Mouse (Mus musculus) testis, adult 2 months (tissue): ENCODE results near the gene H2-T24. TPM values are rescaled to one million over a fixed set of nuclear protein-coding genes. Genes with fewer than 3 reads are reported as not detected.

Experiments used
- H3K27ac ChIP-seq: fragments of 200-500 bp; 2 replicates; pipeline ENCODE4 v1.5.1; 2012; ENCODE audit warnings: low read depth, low read length; ENCODE audit not compliant: control insufficient read depth, insufficient read depth
- H3K27me3 ChIP-seq: fragments of 200-500 bp; 2 replicates; pipeline ENCODE4 v1.6.1; 2012; ENCODE audit warnings: mild to moderate bottlenecking, low read length, moderate library complexity; ENCODE audit not compliant: control insufficient read depth, insufficient read depth
- H3K36me3 ChIP-seq: fragments of 200-500 bp; 2 replicates; pipeline ENCODE4 v1.6.1; 2012; ENCODE audit warnings: mild to moderate bottlenecking, low read length; ENCODE audit not compliant: control insufficient read depth, insufficient read depth
- H3K4me1 ChIP-seq: fragments of 200-500 bp; 2 replicates; pipeline ENCODE4 v1.6.1; 2012; ENCODE audit warnings: low read length; ENCODE audit not compliant: control insufficient read depth, insufficient read depth
- H3K4me3 ChIP-seq: fragments of 200-500 bp; 2 replicates; pipeline ENCODE4 v1.5.1; 2012; ENCODE audit warnings: low read depth, mild to moderate bottlenecking, low read length, moderate library complexity, mixed read lengths; ENCODE audit not compliant: control insufficient read depth
- CTCF ChIP-seq: fragments of 200-500 bp; IDR thresholded peaks from 2 replicates; pipeline ENCODE4 v1.5.1; 2012; ENCODE audit warnings: low read depth, mild to moderate bottlenecking, inconsistent platforms, low read length, moderate library complexity; ENCODE audit not compliant: control insufficient read depth, insufficient read depth, insufficient replicate concordance
- POLR2A ChIP-seq: fragments of 200-500 bp; IDR thresholded peaks from 2 replicates; pipeline ENCODE4 v1.6.1; 2012; ENCODE audit warnings: low read depth, mild to moderate bottlenecking, inconsistent platforms, low read length, moderate library complexity; ENCODE audit not compliant: control insufficient read depth
- polyA plus RNA-seq: library from polyadenylated mRNA; depleted of rRNA; stranded (reverse); fragments of >200 nt; gene quantifications from 2 replicates; pipeline ENCODE4 v1.2.3, GENCODE M21; 2012; rRNA removed

H2-T24 gene
- polyA plus RNA-seq, 1 experiment = 0.07 TPM

DNA sequence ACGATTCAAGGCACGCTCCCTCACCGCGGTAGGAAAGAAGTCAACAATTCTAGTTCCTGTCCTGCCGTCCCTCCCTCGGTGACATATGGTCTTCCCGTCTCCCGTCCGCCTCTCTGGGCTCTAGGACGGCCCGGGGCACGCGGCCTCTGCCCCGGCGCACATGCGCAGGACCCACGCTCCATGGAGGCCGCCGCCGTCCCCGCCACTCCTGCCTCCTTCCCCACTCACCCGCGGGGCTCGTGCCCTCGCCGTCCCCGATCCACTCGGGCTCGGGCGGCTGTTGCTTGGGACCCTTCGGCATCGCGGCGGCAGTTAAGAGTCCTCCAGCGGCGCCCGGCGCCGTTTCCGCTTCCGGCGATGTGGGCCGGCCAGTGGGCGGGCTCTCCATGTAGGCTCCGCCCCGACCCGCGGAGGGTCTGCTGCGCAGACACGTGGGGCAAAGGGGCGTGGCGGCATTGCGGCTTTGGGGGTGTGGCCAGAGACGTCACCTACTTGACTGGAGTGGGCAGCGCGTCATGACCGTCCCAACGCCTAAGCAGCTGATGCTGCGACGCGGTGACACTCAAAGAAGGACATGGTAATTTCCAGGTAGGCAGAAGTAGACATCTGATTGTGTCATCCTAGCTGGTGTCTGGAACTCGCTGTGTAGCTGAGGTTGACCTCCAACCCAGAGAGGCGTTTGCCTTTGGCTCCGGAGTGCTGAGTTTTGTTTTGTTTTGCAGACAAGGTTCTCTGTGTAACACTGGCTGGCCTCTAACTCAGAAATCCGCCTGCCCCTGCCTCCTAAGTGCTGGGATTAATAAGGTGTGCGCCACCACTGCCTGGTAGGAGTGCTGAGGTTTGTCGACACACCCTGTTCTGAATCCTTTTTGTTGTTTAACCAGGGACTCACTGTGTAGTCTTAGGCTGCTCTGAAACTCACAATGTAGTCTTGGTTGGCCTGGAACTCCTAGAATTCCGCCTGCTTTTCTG is 50.7 kb downstream of the H2-T24 start, which contains the start of gene Abcf1:
Gene Abcf1, minus strand, starts transcription at position 344 of the 972 bp plus-strand sequence.
- Histone ChIP-seq H3K4me1 (peaks cover 2% of the 10 kb centered on the region), H3K4me3 (peak within 1 kb of the TSS; percentile 92), H3K27ac (peak within 1 kb of the TSS; percentile 77), H3K27me3 (no peaks in the 10 kb centered on the region), H3K36me3 (no peaks in the 10 kb centered on the region; the same call in 1 of the 2 replicates)
- TF ChIP-seq POLR2A (peak; percentile 83), CTCF (0 out of 2 replicates have a peak, but pooled peaks have one; percentile 5)

DNA sequence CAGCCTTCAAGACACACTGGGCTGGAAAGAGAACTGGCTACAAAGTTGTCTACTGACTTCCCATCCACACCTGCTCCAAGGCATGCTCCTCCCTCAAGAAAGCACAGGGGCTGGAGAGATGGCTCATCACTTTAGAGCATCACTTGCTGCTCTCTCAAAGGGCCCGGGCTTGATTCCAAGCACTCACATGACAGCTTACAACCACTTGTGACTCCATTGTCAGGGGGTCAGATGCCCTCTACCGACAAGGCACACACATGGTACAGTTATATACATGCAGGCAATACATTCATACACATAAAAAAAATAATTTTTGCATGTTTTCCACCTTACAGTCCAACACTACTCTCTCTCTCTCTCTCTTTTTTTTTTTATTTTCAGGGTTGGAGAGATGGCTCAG is 52.7 kb downstream of the H2-T24 start:
- Histone ChIP-seq H3K27ac (no peak overlapping the region), H3K4me3 (no peak overlapping the region), H3K4me1 (peaks cover 2% of the 10 kb centered on the region), H3K27me3 (no peaks in the 10 kb centered on the region), H3K36me3 (0 out of 2 replicates have a peak, but pooled peaks cover 2% of the 10 kb centered on the region)
- no peak for TF ChIP-seq POLR2A

DNA sequence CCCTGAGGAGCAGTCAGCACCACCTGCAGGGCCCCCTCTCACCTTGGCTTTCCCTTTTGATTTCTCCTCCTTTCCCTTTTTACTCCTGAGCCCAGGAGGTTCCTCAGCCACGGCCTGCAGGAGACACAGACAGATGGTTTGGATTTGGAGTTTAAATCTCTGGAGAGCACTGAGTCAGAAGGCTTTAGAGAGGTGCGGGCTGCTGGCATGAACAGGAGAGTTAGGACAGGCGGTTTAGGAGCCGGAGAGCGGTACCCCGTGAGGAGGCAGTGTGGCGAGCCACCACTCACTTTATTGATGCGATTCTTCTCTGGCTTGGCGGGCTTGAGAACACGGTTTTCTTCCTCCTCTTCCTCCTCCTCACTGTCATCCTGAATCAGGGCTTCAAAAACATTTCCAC is 57.1 kb downstream of the H2-T24 start:
- peaks cover 2% of the 10 kb centered on the region; the same call in 1 of the 2 replicates for H3K4me1 ChIP-seq
- H3K36me3 ChIP-seq = peaks cover 7% of the 10 kb centered on the region
- no peak for TF ChIP-seq CTCF
- no peak for TF ChIP-seq POLR2A
- no peak overlapping the region for H3K4me3 ChIP-seq
- H3K27me3 ChIP-seq = no peaks in the 10 kb centered on the region
- no peak overlapping the region for H3K27ac ChIP-seq

DNA sequence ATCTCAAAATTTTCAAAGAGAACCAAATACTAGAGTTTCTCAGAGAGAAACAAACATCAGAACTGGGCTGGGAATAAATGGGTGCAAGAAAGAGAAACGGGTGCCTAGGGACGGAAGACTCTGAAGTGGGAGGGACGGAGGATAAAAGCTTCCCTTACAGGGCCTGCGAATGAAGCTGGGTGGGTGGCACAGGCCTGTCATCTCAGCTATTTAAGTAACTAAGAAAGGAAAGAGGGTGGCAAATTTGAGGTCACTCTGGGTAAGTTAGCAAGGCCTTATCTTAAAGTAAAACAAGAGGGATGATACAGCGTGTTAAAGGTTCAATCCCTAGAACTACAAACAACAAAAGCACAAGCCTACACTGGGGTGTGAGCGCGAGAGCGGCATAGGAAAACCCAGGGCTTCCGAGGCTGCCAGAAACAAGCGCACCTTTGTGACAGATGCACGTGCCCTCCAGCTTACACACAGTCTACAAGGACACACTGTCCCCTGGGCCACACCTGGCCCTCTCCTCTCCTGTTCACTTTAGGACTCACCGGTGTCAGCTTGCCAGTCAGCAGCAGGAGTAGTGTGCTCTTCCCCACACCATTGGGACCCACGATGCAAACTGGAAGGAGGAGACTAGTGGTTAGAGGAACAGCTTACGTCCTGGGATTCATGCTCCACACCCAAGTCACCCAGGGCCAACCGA is 61.7 kb downstream of the H2-T24 start:
- Histone ChIP-seq H3K27me3 (no peaks in the 10 kb centered on the region), H3K4me3 (no peak overlapping the region), H3K4me1 (no peaks in the 10 kb centered on the region), H3K36me3 (peaks cover 7% of the 10 kb centered on the region), H3K27ac (no peak overlapping the region)
- TF ChIP-seq POLR2A (no peak), CTCF (no peak)

Other genes with a start within 250 kb of the H2-T24 start
- 1.4 TPM in 2 replicates for gene Ier3, start 198.9 kb downstream of the H2-T24 start, polyA plus RNA-seq
- 13.7 and 14.1 TPM in 2 replicates for gene Flot1, start 197.3 kb downstream of the H2-T24 start, polyA plus RNA-seq
- 54.0 and 59.4 TPM in 2 replicates for gene Tubb5, start 182.3 kb downstream of the H2-T24 start, polyA plus RNA-seq
- gene Mdc1, start 179.0 kb downstream of the H2-T24 start, polyA plus RNA-seq = 73.7 and 81.1 TPM in 2 replicates
- gene Nrm, start 159.2 kb downstream of the H2-T24 start, polyA plus RNA-seq = 179 and 201 TPM in 2 replicates
- 34.1 and 36.8 TPM in 2 replicates for gene Ppp1r18, start 155.0 kb downstream of the H2-T24 start, polyA plus RNA-seq
- 81.3 and 89.0 TPM in 2 replicates for gene Dhx16, start 140.7 kb downstream of the H2-T24 start, polyA plus RNA-seq
- gene 2310061I04Rik, start 123.1 kb downstream of the H2-T24 start, polyA plus RNA-seq = 144 and 172 TPM in 2 replicates
- 158 and 171 TPM in 2 replicates for gene Atat1, start 110.5 kb downstream of the H2-T24 start, polyA plus RNA-seq
- 81.8 and 83.3 TPM in 2 replicates for gene Mrps18b, start 104.2 kb downstream of the H2-T24 start, polyA plus RNA-seq
- 100 and 104 TPM in 2 replicates for gene Ppp1r10, start 104.1 kb downstream of the H2-T24 start, polyA plus RNA-seq
- 122 and 129 TPM in 2 replicates for gene Abcf1, start 50.8 kb downstream of the H2-T24 start, polyA plus RNA-seq
- 109 and 114 TPM in 2 replicates for gene Gnl1, start 40.7 kb downstream of the H2-T24 start, polyA plus RNA-seq
- 35.7 and 38.2 TPM in 2 replicates for gene Prr3, start 40.3 kb downstream of the H2-T24 start, polyA plus RNA-seq
- 2.8 and 4.7 TPM in 2 replicates for gene H2-T23, start 12.3 kb upstream of the H2-T24 start, polyA plus RNA-seq
- gene H2-T22, start 22.2 kb upstream of the H2-T24 start, polyA plus RNA-seq = 1.6 and 2.1 TPM in 2 replicates
- gene Gm6034, start 22.4 kb upstream of the H2-T24 start, polyA plus RNA-seq = not detected in 2 replicates
- gene Gm11127, start 37.8 kb upstream of the H2-T24 start, polyA plus RNA-seq = 0.22 and 0.29 TPM in 2 replicates
- not detected in 2 replicates for gene Gm19684, start 101.1 kb upstream of the H2-T24 start, polyA plus RNA-seq
- gene Gm7030, start 108.9 kb upstream of the H2-T24 start, polyA plus RNA-seq = not detected in 2 replicates
- 0.21 TPM in 1 of 2 replicates, not detected in the other for gene Gm8909, start 148.0 kb upstream of the H2-T24 start, polyA plus RNA-seq
- gene H2-T3, start 169.7 kb upstream of the H2-T24 start, polyA plus RNA-seq = 0.05 TPM in 1 of 2 replicates, not detected in the other
- gene Rpp21, start 237.5 kb upstream of the H2-T24 start, polyA plus RNA-seq = 82.5 and 90.8 TPM in 2 replicates